Mouse (Mus musculus): Measurements from ENCODE around the gene Gm21954. TPM values are rescaled to one million over a fixed set of nuclear protein-coding genes. Genes with fewer than 3 reads are reported as not detected.

The Gm21954 gene
- polyA plus RNA-seq, 1 experiment from 2014 or later = not detected

DNA sequence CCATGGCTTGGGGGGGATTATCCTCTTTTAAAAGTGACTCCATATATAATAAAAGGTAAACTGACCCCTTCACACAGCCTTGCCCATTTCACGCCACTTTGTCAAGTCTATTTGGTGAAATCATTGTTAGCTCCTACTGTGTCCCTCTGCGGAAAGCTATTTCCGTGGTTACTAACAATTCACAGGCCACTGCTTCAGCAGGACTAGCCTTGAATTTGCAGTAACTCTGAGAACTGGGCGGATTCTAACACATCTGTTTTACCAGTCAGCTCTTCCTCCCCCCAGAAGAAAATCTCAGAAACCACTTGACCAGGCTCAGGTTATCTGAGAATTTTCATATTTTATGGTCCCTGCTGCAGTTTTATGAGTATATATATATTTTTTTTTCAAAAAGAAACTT is 23.9 kb upstream of the Gm21954 start:
- H3K4me1 ChIP-seq (ENCODE audit: insufficient read depth, low read length) = 0 out of 2 replicates have a peak, but pooled peaks cover 8% of the 10 kb centered on the region
- H3K4me3 ChIP-seq (ENCODE audit: low read length) = no peak overlapping the region
- H3K36me3 ChIP-seq (ENCODE audit: insufficient read depth, low read length) = no peaks in the 10 kb centered on the region
- no peak overlapping the region for H3K9ac ChIP-seq (replicated peaks; ENCODE audit: low read length)
- no peaks in the 10 kb centered on the region for H3K9me3 ChIP-seq (ENCODE audit: low read length)
- H3K27ac ChIP-seq (ENCODE audit: low read length) = no peak overlapping the region
- H3K27me3 ChIP-seq (ENCODE audit: insufficient read depth, low read length) = no peaks in the 10 kb centered on the region
- 26% methylated on average over 4 of the region's 4 CpGs for WGBS
- no peak overlapping the region for H3K4me2 ChIP-seq (replicated peaks; ENCODE audit: low read depth, low read length)
- no peak for ATAC-seq (ENCODE audit: low FRiP score, low TSS enrichment)

DNA sequence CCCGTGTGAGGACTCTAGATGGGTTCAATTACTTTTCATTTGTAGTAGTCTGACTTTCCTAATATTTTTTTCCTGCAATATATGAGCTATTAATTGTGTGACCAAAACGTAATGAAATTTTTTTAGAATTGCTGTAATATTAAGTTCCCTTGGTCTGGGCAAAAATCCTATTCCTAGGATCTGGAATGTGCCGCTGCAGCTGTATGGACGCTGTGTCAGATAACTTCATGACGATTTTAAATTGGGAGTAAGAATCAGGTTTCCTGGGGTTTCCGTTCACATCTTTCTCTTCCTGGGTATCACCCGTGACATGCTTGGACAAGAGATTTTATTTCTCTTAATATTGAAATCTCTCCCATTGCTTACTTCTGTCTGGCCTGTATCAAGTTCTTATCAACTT is 23.2 kb upstream of the Gm21954 start:
- no peak overlapping the region for H3K4me2 ChIP-seq (replicated peaks; ENCODE audit: low read depth, low read length)
- ATAC-seq (ENCODE audit: low FRiP score, low TSS enrichment) = no peak
- 59% methylated on average over 7 of the region's 7 CpGs for WGBS
- 0 out of 2 replicates have a peak, but pooled peaks cover 8% of the 10 kb centered on the region for H3K4me1 ChIP-seq (ENCODE audit: insufficient read depth, low read length)
- H3K36me3 ChIP-seq (ENCODE audit: insufficient read depth, low read length) = no peaks in the 10 kb centered on the region
- H3K4me3 ChIP-seq (ENCODE audit: low read length) = no peak overlapping the region
- no peak overlapping the region for H3K9ac ChIP-seq (replicated peaks; ENCODE audit: low read length)
- no peaks in the 10 kb centered on the region for H3K27me3 ChIP-seq (ENCODE audit: insufficient read depth, low read length)
- H3K27ac ChIP-seq (ENCODE audit: low read length) = no peak overlapping the region
- no peaks in the 10 kb centered on the region for H3K9me3 ChIP-seq (ENCODE audit: low read length)

DNA sequence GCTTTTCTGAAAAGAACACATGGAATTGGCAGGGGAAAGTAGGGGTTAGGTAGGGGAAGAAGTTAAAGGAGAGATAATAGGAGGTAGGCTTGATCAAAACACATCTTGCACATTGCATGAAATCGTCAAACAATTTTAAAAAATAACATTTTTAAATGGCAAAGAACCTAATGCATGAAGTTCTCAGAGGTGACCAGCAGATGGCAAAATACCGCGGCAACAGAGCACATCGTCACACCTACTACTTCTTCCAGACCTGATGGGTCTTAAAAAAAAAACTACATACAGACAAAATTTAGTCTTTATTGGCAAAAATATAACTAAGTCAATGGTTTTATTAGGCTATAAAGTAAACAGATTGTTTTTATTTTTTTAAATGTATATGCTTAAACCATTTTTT is 22.3 kb upstream of the Gm21954 start:
- H3K36me3 ChIP-seq (ENCODE audit: insufficient read depth, low read length) = no peaks in the 10 kb centered on the region
- no peak overlapping the region for H3K4me3 ChIP-seq (ENCODE audit: low read length)
- no peak overlapping the region for H3K4me2 ChIP-seq (replicated peaks; ENCODE audit: low read depth, low read length)
- no peak overlapping the region for H3K27ac ChIP-seq (ENCODE audit: low read length)
- H3K4me1 ChIP-seq (ENCODE audit: insufficient read depth, low read length) = 0 out of 2 replicates have a peak, but pooled peaks cover 8% of the 10 kb centered on the region
- no peak overlapping the region for H3K9ac ChIP-seq (replicated peaks; ENCODE audit: low read length)
- WGBS = 52% methylated on average over 4 of the region's 4 CpGs
- no peak for ATAC-seq (ENCODE audit: low FRiP score, low TSS enrichment)
- no peaks in the 10 kb centered on the region for H3K27me3 ChIP-seq (ENCODE audit: insufficient read depth, low read length)
- H3K9me3 ChIP-seq (ENCODE audit: low read length) = no peaks in the 10 kb centered on the region

DNA sequence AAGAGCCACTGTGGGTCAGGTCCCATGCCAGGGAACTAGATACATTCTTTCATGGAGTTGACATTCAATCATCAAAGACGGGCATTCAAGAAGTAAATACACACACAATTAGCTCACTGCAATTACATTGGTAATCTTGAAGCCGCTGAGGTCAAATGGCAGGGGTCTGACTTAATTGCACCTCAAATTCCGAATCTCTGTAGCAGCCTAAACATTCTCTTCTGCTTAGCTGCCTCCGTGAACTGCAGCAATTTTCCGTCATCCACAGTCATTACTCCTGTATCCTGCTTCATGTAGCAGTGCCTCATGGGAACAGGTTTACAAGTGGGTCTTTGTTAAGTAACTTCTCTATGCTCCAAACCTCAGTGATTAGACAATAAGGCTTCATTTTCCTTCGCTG is 20.0 kb upstream of the Gm21954 start:
- Histone ChIP-seq H3K9me3 (ENCODE audit: low read length) (no peaks in the 10 kb centered on the region), H3K4me2 (replicated peaks; ENCODE audit: low read depth, low read length) (no peak overlapping the region), H3K27me3 (ENCODE audit: insufficient read depth, low read length) (no peaks in the 10 kb centered on the region), H3K27ac (ENCODE audit: low read length) (no peak overlapping the region), H3K36me3 (ENCODE audit: insufficient read depth, low read length) (no peaks in the 10 kb centered on the region), H3K4me3 (ENCODE audit: low read length) (no peak overlapping the region), H3K4me1 (ENCODE audit: insufficient read depth, low read length) (0 out of 2 replicates have a peak, but pooled peaks cover 8% of the 10 kb centered on the region), H3K9ac (replicated peaks; ENCODE audit: low read length) (no peak overlapping the region)
- no peak for ATAC-seq (ENCODE audit: low FRiP score, low TSS enrichment)
- WGBS = 35% methylated on average over 6 of the region's 6 CpGs

DNA sequence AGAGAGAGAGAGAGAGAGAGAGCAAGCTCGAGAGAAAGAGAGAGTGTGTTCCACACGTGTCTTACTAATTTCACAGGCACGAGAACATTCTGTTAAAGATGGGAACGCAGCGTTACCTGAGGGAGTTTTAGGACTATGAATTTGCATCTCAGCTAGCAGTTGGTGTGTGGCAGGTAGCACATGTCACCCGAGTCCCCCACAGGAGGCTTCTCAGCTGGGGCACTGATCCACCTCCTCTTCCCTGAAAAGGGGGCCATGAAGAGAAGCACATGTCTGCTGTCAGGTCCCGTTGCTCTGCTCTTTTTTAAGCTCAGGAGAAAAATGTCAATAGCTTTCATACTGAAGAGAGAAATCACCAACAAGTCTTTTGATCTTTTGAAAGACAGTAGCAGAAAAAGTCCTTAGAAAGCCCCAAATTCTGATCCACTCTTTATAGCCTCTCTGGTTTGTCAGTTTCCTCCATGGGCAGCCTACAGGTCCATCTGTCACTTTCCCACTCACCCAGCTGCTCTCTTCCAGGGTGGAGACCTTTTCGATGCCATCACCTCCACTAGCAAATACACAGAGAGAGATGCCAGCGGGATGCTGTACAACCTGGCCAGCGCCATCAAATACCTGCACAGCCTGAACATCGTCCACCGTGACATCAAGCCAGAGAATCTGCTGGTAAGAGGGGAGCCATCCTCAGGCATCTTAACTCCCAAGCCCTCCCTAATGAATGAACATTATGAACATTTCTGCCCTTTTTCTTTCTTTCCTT is 17.4 kb upstream of the Gm21954 start:
- H3K9ac ChIP-seq (replicated peaks; ENCODE audit: low read length) = no peak overlapping the region
- H3K4me1 ChIP-seq (ENCODE audit: insufficient read depth, low read length) = no peaks in the 10 kb centered on the region
- no peaks in the 10 kb centered on the region for H3K36me3 ChIP-seq (ENCODE audit: insufficient read depth, low read length)
- no peak overlapping the region for H3K27ac ChIP-seq (ENCODE audit: low read length)
- H3K4me2 ChIP-seq (replicated peaks; ENCODE audit: low read depth, low read length) = no peak overlapping the region
- no peaks in the 10 kb centered on the region for H3K9me3 ChIP-seq (ENCODE audit: low read length)
- WGBS = 73% methylated on average over 12 of the region's 12 CpGs
- H3K27me3 ChIP-seq (ENCODE audit: insufficient read depth, low read length) = no peaks in the 10 kb centered on the region
- H3K4me3 ChIP-seq (ENCODE audit: low read length) = no peak overlapping the region
- ATAC-seq (ENCODE audit: low FRiP score, low TSS enrichment) = no peak

DNA sequence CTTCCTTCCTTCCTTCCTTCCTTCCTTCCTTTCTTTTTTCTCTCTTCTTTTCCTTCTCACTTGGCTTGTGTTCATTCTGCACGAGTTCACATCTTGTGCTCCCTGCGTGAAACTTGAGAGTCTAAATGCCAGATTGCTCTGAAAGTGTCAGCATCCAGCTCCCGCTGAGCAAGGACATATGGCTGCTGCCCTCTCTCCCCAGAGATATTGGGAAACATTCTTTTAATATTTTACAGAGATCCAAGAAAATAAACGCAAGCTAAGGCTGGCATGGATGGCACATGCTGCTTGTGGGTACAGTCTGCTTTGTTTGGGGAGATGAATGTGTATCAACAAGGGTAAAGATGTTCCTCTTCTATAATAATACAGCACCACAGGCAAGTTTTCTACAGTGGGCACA is 11.3 kb upstream of the Gm21954 start:
- H3K27ac ChIP-seq (ENCODE audit: low read length) = no peak overlapping the region
- no peak overlapping the region for H3K4me2 ChIP-seq (replicated peaks; ENCODE audit: low read depth, low read length)
- H3K9me3 ChIP-seq (ENCODE audit: low read length) = no peaks in the 10 kb centered on the region
- no peak for ATAC-seq (ENCODE audit: low FRiP score, low TSS enrichment)
- H3K27me3 ChIP-seq (ENCODE audit: insufficient read depth, low read length) = no peaks in the 10 kb centered on the region
- WGBS = 23% methylated on average over 4 of the region's 4 CpGs
- no peaks in the 10 kb centered on the region for H3K4me1 ChIP-seq (ENCODE audit: insufficient read depth, low read length)
- no peak overlapping the region for H3K9ac ChIP-seq (replicated peaks; ENCODE audit: low read length)
- no peaks in the 10 kb centered on the region for H3K36me3 ChIP-seq (ENCODE audit: insufficient read depth, low read length)
- no peak overlapping the region for H3K4me3 ChIP-seq (ENCODE audit: low read length)

DNA sequence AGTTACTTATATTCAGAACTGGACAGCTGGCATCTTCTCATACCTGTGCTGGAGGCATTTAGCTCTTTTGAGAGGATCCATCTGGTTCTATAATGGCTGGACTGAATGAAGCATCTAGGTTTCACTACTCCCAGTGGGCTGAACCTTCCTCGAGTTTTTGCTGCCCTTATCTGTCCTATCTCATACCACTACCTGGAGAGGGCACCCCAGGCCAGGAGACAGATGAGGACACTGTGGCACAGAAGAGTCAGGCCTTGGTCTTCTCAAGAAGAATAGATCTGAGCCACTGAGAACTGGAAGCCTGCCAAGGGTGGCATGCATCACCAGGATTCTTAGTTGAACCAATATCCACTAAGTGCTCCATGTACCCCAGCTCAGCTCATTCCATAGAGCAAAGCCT is 9.1 kb upstream of the Gm21954 start:
- Histone ChIP-seq H3K36me3 (ENCODE audit: insufficient read depth, low read length) (no peaks in the 10 kb centered on the region), H3K27me3 (ENCODE audit: insufficient read depth, low read length) (no peaks in the 10 kb centered on the region), H3K4me2 (replicated peaks; ENCODE audit: low read depth, low read length) (no peak overlapping the region), H3K4me3 (ENCODE audit: low read length) (no peak overlapping the region), H3K9ac (replicated peaks; ENCODE audit: low read length) (no peak overlapping the region), H3K9me3 (ENCODE audit: low read length) (no peaks in the 10 kb centered on the region), H3K4me1 (ENCODE audit: insufficient read depth, low read length) (no peaks in the 10 kb centered on the region), H3K27ac (ENCODE audit: low read length) (no peak overlapping the region)
- 63% methylated on average over 1 of the region's 1 CpGs for WGBS
- no peak for ATAC-seq (ENCODE audit: low FRiP score, low TSS enrichment)

DNA sequence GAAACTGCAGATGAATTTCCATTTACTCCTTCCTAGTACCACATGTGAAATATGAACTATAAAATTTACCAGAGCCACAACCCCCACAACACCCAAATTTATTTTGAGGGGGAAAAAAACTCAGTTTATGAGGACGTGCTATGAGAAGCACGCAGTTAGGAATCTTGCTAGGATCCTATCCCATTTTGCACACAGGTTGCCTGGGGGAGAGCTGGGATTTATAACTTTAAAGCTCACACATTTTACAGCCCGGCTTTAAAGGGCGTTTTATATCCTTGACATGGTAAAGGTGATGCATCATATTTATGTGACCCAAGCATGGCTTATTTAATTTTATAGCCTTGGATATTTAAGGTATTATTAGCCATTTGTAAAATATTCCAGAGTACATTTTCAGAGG is 7.3 kb upstream of the Gm21954 start:
- H3K4me3 ChIP-seq (ENCODE audit: low read length) = no peak overlapping the region
- H3K4me2 ChIP-seq (replicated peaks; ENCODE audit: low read depth, low read length) = no peak overlapping the region
- H3K27me3 ChIP-seq (ENCODE audit: insufficient read depth, low read length) = no peaks in the 10 kb centered on the region
- no peak overlapping the region for H3K9ac ChIP-seq (replicated peaks; ENCODE audit: low read length)
- H3K36me3 ChIP-seq (ENCODE audit: insufficient read depth, low read length) = no peaks in the 10 kb centered on the region
- no peaks in the 10 kb centered on the region for H3K9me3 ChIP-seq (ENCODE audit: low read length)
- H3K4me1 ChIP-seq (ENCODE audit: insufficient read depth, low read length) = no peaks in the 10 kb centered on the region
- WGBS = 46% methylated on average over 4 of the region's 4 CpGs
- no peak for ATAC-seq (ENCODE audit: low FRiP score, low TSS enrichment)
- no peak overlapping the region for H3K27ac ChIP-seq (ENCODE audit: low read length)

DNA sequence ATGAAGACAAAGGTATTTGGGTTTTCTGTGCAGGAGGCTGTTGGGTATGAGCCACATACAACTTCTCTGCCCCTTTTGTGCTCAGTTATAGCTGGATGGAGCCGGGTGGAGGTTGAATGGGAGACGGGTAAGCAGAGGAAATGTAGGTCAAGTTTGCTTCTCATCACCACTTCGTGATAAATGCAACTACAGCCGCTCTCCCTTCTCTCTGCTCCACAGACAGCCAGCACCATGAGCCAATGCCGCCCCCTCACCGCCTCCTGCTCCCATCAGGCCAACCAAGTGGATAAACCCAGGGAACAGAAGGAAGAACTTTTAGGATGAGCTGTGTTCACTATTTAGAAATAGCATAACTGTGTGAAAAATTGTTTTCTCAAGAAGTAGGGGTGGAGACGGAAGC is 4.7 kb upstream of the Gm21954 start:
- H3K36me3 ChIP-seq (ENCODE audit: insufficient read depth, low read length) = no peaks in the 10 kb centered on the region
- no peak for ATAC-seq (ENCODE audit: low FRiP score, low TSS enrichment)
- no peaks in the 10 kb centered on the region for H3K27me3 ChIP-seq (ENCODE audit: insufficient read depth, low read length)
- no peaks in the 10 kb centered on the region for H3K9me3 ChIP-seq (ENCODE audit: low read length)
- no peaks in the 10 kb centered on the region for H3K4me1 ChIP-seq (ENCODE audit: insufficient read depth, low read length)
- H3K4me3 ChIP-seq (ENCODE audit: low read length) = no peak overlapping the region
- no peak overlapping the region for H3K9ac ChIP-seq (replicated peaks; ENCODE audit: low read length)
- no peak overlapping the region for H3K27ac ChIP-seq (ENCODE audit: low read length)
- no peak overlapping the region for H3K4me2 ChIP-seq (replicated peaks; ENCODE audit: low read depth, low read length)
- WGBS = 90% methylated on average over 7 of the region's 7 CpGs

DNA sequence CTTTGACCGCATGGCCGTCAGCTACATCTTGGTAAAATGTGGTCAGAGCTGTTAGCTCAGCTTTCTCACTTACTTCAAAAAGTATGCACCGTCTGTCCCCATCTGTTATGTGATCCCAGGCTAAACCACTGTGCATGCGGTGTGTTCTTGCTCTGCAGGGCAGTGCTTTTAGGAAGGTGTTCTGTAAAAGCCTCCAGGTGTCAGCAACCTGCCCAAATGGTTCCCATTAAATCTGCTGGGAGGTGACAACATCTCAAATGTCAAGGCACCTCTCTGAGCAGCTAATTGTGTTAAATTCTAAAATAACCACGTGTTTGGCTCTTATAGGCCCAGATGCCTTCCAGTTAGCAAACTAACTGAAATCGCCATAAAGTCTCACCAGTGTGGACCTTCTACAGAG is 1.1 kb upstream of the Gm21954 start:
- Histone ChIP-seq H3K36me3 (ENCODE audit: insufficient read depth, low read length) (no peaks in the 10 kb centered on the region), H3K9ac (replicated peaks; ENCODE audit: low read length) (no peak overlapping the region), H3K27me3 (ENCODE audit: insufficient read depth, low read length) (no peaks in the 10 kb centered on the region), H3K4me3 (ENCODE audit: low read length) (no peak overlapping the region), H3K27ac (ENCODE audit: low read length) (no peak overlapping the region), H3K9me3 (ENCODE audit: low read length) (no peaks in the 10 kb centered on the region), H3K4me1 (ENCODE audit: insufficient read depth, low read length) (no peaks in the 10 kb centered on the region), H3K4me2 (replicated peaks; ENCODE audit: low read depth, low read length) (no peak overlapping the region)
- no peak for ATAC-seq (ENCODE audit: low FRiP score, low TSS enrichment)
- WGBS = 43% methylated on average over 6 of the region's 6 CpGs

Data from kidney, embryonic 16.5 days (tissue).